Mouse (Mus musculus): ENCODE data around the gene Fgfr2.
A peak's percentile ranks its signal among the peaks of the same experiment; 100 is the strongest.

Gene Fgfr2

DNA sequence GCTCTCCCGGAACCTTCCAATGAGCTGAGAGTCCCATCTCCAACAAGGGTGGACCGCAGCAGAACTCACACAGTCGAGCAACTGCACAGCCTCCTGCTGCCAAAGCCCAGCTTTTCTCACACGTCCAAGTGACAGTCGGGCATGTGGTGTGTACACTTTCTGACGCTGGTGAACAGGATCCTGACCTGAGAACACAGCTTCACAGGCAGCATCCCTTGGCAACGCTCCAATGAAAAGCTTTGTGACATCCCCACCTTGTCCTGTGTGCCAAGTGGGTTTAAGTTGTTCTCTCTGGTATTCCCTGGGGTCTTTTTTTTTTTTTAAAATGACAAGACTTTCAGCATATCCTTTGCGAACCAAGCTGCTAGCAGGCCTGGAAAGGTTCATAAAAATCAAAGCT, 886.4 kb downstream of the Fgfr2 start:
- DNase-seq (ENCODE audit: low read depth, low spot score): no peak

- DNase-seq (ENCODE audit: low read depth, low spot score): no peak
These were observed 888.9 kb downstream of the Fgfr2 start for GRCm38 (mm10) chr7:132234250-132234649.

DNA sequence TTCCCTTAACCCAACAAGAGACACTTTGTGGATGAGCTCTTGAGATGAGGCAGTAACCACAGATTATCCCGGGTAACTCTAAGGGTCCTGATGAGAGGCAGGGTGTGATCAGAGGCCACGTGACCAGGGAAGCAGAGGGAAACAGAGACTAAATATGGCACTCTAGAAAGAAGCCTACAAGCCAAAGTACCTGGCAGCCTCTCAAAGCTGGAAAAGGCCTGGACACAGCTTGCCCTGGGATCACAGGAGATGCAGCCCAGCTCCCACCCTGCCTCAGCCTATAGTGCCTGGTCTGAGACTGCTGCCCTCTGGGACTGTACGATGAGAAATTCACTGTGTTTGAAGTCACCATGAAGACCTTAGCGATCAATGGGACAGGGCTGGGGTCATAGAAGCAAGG, 889.4 kb downstream of the Fgfr2 start:
- DNase-seq (ENCODE audit: low read depth, low spot score): no peak

DNA sequence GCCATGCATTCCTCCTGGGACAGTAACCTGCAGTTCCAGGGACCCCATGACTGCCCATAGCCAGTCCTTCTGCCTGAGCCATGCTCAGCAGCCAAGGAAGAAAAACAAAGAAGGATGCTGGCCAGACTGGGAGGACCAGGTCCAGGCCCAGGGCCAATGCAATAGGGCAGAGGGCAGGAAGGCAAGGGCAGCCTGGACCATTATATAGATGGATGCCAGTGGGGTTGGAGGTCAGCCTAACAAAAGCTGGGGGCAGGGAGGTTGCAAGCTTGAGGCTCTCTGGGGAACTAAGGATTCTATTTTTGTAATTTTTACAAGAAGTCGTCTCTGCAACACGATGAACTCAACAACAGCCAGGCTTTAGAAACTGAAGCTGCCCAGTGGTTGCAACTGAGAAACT, 890.2 kb downstream of the Fgfr2 start:
- DNase-seq (ENCODE audit: low read depth, low spot score): no peak

DNA sequence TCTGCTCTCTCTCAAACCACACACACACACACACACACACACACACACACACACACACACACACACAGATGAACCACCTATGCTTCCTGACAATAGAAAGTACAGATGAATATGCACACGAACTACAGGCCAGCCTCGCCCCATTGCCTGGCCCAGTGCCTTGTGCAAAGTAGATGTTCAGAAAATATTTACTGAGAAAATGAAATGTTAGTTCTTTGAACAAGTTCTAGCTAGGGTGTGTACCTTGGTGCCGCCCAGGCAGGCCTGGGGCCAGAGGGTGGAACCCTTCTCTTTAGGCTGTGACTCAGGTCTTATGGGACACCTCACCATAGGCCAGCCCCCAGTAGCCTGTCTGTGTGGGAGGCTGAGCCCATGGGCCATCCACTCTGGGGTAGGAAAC, 891.7 kb downstream of the Fgfr2 start:
- no peak for DNase-seq (ENCODE audit: low read depth, low spot score)

- DNase-seq (ENCODE audit: low read depth, low spot score): no peak
These were observed 892.2 kb downstream of the Fgfr2 start for GRCm38 (mm10) chr7:132230961-132231360.

- DNase-seq (ENCODE audit: low read depth, low spot score): no peak
These were observed 896.0 kb downstream of the Fgfr2 start for GRCm38 (mm10) chr7:132227075-132227640.

- peak; percentile 88 for DNase-seq (ENCODE audit: low read depth, low spot score)
These were observed 896.6 kb downstream of the Fgfr2 start for GRCm38 (mm10) chr7:132226379-132227074.

DNA sequence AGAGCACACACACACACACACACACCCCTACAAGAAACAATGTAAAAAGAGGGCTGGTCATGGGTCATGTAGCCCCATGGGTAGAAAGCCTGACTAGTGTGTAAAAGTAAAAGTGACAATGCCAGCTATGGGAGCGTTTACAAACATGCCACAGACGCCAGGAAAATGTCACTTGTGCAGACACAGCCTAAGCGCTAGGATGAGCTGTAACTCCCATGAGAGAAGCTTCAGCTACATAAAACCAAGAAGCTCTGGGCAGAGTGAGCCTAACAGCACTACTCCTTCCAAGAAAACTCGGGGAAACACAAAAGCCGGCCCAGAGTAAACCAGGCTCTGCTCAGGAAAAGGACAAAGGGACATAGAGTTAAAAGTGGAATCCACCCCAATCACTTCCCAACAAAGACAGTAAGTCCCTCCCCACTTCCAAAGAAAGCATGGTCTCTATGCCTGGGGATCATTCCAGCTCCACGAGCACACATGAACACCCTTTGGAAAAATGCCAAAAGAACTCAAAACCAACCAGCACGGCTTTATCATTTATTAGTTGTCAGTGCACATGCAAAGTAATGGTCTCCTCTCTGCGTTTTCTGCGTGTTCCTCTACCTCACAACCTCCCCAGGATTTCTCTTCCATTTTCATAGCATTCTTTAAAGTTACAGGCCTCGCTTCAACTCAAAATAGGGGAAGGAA, 899.6 kb downstream of the Fgfr2 start:
- DNase-seq (ENCODE audit: low read depth, low spot score): no peak

- DNase-seq (ENCODE audit: low read depth, low spot score): no peak
These were observed 909.1 kb downstream of the Fgfr2 start for GRCm38 (mm10) chr7:132214031-132214430.

DNA sequence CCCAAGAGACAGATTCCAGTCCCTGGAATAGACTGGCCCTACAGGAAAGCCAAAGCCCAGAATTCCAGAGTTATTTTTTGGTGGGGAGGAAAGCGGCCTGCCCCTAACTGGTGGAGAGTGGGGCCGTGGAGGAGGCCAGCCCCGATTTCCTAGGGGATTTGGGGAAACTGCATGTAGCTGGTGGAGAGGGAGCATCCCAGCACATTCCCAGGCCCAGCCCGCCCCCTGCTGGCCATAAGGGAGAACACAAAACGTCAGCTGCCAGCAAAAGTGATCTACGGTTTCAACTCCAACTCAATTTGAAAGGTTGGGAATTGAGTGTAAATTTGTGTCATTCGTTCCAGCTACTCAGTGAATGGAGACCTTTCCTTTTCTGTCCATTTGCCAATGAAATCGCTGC, 909.7 kb downstream of the Fgfr2 start:
- peak; percentile 67 for DNase-seq (ENCODE audit: low read depth, low spot score)

- DNase-seq (ENCODE audit: low read depth, low spot score): no peak
These were observed 911.0 kb downstream of the Fgfr2 start for GRCm38 (mm10) chr7:132211920-132212701.

GRCm38 (mm10) chr7:132210616-132211015, 912.5 kb downstream of the Fgfr2 start:
- DNase-seq (ENCODE audit: low read depth, low spot score): no peak

- DNase-seq (ENCODE audit: low read depth, low spot score): no peak
These were observed 914.1 kb downstream of the Fgfr2 start for GRCm38 (mm10) chr7:132208946-132209651.

GRCm38 (mm10) chr7:132204073-132204612, 919.0 kb downstream of the Fgfr2 start:
- peak; percentile 72 for DNase-seq (ENCODE audit: low read depth, low spot score)

GRCm38 (mm10) chr7:132199686-132200085, 923.5 kb downstream of the Fgfr2 start:
- DNase-seq (ENCODE audit: low read depth, low spot score): no peak

- peak; percentile 58 for DNase-seq (ENCODE audit: low read depth, low spot score)
These were observed 924.3 kb downstream of the Fgfr2 start for GRCm38 (mm10) chr7:132198806-132199205.

DNA sequence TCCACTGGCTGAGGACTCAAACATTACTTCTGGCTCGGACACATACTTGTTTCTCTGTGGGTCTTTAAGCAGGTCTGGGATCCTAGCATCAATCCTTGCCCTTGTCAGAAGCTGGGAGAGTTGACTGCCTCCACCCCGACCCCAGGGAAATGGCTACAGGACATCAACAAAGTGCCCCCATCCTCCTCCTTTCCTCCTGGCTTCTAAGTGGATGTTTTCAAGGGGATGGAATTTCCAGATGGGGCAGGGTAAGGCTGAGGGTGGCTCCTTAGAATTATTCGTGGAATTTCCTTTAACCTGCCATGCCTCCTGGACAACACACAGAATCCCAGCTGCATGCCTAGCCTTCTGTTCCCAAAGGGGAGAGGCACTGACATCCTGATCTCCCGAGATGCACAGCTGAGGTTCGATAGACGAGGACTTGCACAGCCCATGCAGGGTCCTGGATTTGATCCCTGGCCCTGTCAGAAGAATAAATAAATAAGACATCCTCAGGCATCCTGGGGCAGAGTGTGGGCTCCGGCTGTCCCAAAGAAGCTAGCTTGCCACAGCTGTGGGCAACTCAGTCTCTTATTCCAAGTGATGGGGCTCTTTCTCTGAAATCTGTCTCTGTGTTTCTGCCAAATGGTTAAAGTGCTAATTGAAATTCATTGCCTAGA, 925.2 kb downstream of the Fgfr2 start:
- DNase-seq (ENCODE audit: low read depth, low spot score): peak; percentile 35

DNA sequence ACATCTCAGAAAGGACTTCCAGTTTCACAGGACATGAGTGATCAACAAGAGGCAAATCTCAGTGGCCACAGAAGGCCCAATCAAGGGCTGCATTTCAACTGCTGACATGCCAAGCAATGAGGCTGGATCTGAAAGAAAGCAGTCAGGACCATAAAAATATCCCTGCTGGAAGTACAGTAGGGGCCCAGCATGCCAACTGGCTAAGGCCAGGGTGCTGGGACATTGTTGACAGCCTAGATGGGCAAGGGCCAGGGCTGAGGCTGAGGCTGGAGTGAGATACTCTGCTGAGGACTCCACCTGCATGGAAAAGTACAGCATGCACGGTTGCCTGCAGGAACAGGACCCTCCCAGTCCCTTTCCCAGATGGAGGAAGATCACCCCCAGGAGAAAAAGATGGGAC, 926.6 kb downstream of the Fgfr2 start:
- DNase-seq (ENCODE audit: low read depth, low spot score): no peak

DNA sequence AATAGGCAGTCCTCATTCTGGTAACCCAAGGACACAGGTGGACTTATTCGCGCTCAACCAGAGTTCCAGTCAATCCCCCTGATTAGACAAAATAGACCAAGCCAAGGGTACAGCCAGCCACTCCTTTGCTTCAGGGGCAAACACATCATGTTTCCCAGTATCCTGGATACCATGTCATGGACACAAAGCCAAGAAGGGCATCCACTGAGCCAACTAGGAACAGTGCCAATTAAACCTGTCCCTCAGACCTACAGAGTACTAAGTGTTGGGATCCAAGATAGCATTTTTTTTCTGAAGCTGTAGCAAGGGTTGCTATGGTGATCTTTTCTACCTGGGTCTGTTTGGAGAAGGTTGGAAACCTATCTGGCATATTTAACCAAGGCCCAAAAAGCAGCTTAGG, 929.5 kb downstream of the Fgfr2 start:
- DNase-seq (ENCODE audit: low read depth, low spot score): no peak

- DNase-seq (ENCODE audit: low read depth, low spot score): peak; percentile 33
These were observed 935.7 kb downstream of the Fgfr2 start for GRCm38 (mm10) chr7:132187456-132187855.
